Mouse (Mus musculus) heart, embryonic 14.5 days (tissue): Measurements from ENCODE around the gene Immp2l. TPM values are rescaled to one million over a fixed set of nuclear protein-coding genes. Genes with fewer than 3 reads are reported as not detected.
"Not testable (repeated sequence)": the region's sequence is repeated elsewhere in the genome, so short reads cannot be mapped to it uniquely, and the experiment has no call there.

ENCODE experiments used
- ATAC-seq: fragments of 200-750 bp; cut with Nextera tagmentation; 2 replicates; pipeline ENCODE4 v1.8.0; 2017; ENCODE audit warnings: low read depth, moderate TSS enrichment; ENCODE audit not compliant: insufficient number of reproducible peaks, insufficient read depth, low FRiP score
- H3K27ac ChIP-seq, 2 experiments: fragments of 200-500 bp in 1 of 2; fragments of 300-500 bp in 1 of 2; sonication (generic) in 1 of 2; replicated peaks in 1 of 2; 2 replicates each; pipeline ENCODE4 v1.5.1; 2012 to 2014; ENCODE audit warnings: low read depth in 2 of 2, low read length in 2 of 2, control low read depth in 1 of 2, mild to moderate bottlenecking in 1 of 2, mixed read lengths in 1 of 2; ENCODE audit not compliant: control insufficient read depth in 1 of 2, insufficient read depth in 1 of 2
- H3K27me3 ChIP-seq: fragments of 300-500 bp; sonication (generic); 2 replicates; pipeline ENCODE4 v1.6.1; 2014; ENCODE audit warnings: mild to moderate bottlenecking, low read length, control low read depth; ENCODE audit not compliant: control insufficient read depth, insufficient read depth
- H3K36me3 ChIP-seq: fragments of 300-500 bp; sonication (generic); 2 replicates; pipeline ENCODE4 v1.6.1; 2014; ENCODE audit warnings: mild to moderate bottlenecking, control low read depth, low read length, mixed read lengths; ENCODE audit not compliant: control insufficient read depth, insufficient read depth
- H3K4me1 ChIP-seq, 2 experiments: fragments of 200-500 bp in 1 of 2; fragments of 300-500 bp in 1 of 2; sonication (generic) in 1 of 2; 2 replicates each; pipeline ENCODE4 v1.6.1; 2012 to 2014; ENCODE audit warnings: low read length in 2 of 2, control low read depth in 1 of 2, mixed read lengths in 1 of 2; ENCODE audit not compliant: control insufficient read depth in 2 of 2, insufficient read depth in 2 of 2
- H3K4me2 ChIP-seq: fragments of 300-500 bp; sonication (generic); 2 replicates; pipeline ENCODE4 v1.6.1; 2014; ENCODE audit warnings: mild to moderate bottlenecking, low read length
- H3K4me3 ChIP-seq, 2 experiments: fragments of 200-500 bp in 1 of 2; fragments of 300-500 bp in 1 of 2; sonication (generic) in 1 of 2; 2 replicates each; pipeline ENCODE4 v1.5.1; 2012 to 2014; ENCODE audit warnings: low read length in 2 of 2, mild to moderate bottlenecking in 2 of 2, control low read depth in 1 of 2, low read depth in 1 of 2, moderate library complexity in 1 of 2; ENCODE audit not compliant: control insufficient read depth in 1 of 2, insufficient read depth in 1 of 2
- H3K9ac ChIP-seq: fragments of 300-500 bp; sonication (generic); 2 replicates; pipeline ENCODE4 v1.6.1; 2014; ENCODE audit warnings: mild to moderate bottlenecking, low read length
- H3K9me3 ChIP-seq: fragments of 300-500 bp; sonication (generic); 2 replicates; pipeline ENCODE4 v1.6.1; 2016; ENCODE audit warnings: low read length, control low read depth; ENCODE audit not compliant: control insufficient read depth
- WGBS: fragments of 180-500 bp; shearing (Covaris S2); extraction: QIAGEN DNeasy Blood & Tissue Kit; methylation state at CpG from one replicate; pipeline ENCODE4 v1.1.7; 2014; 5-methylcytosine and 5-hydroxymethylcytosine counted together
- polyA plus RNA-seq: library from polyadenylated mRNA; unstranded; fragments of >200 nt; fragmentation: Nextera tagmentation; extraction: Ambion mirVana; gene quantifications from 2 replicates; pipeline ENCODE4 v1.2.1, GENCODE M21; 2014

Gene Immp2l
- polyA plus RNA-seq, 1 experiment from 2014 or later, result 11.4 TPM

GRCm38 (mm10) chr12:40988311-40989065 is 35.4 kb upstream of the Immp2l start:
- WGBS, result 82% methylated on average over 9 of the region's 9 CpGs
- ATAC-seq, result no peak
- no peaks in the 10 kb centered on the region for H3K4me1 ChIP-seq

GRCm38 (mm10) chr12:40991647-40992046 is 32.2 kb upstream of the Immp2l start:
- Histone ChIP-seq H3K9ac (no peak overlapping the region), H3K4me3 (no peak overlapping the region), H3K27ac (no peak overlapping the region), H3K4me1 (no peaks in the 10 kb centered on the region), H3K27me3 (no peaks in the 10 kb centered on the region), H3K36me3 (no peaks in the 10 kb centered on the region), H3K4me2 (no peak overlapping the region), H3K9me3 (no peaks in the 10 kb centered on the region)
- ATAC-seq, result no peak
- 85% methylated on average over 4 of the region's 4 CpGs for WGBS

More at GRCm38 (mm10) chr12:40988311-40989065, 35.4 kb upstream of the Immp2l start:
- Histone ChIP-seq H3K9ac (no peak overlapping the region), H3K36me3 (no peaks in the 10 kb centered on the region), H3K4me3 (no peak overlapping the region), H3K9me3 (no peaks in the 10 kb centered on the region), H3K27ac (no peak overlapping the region), H3K27me3 (no peaks in the 10 kb centered on the region), H3K4me2 (no peak overlapping the region)

- not testable (repeated sequence) for H3K27me3 ChIP-seq, H3K4me1 ChIP-seq, H3K27ac ChIP-seq, ATAC-seq, H3K36me3 ChIP-seq, H3K4me2 ChIP-seq, H3K4me3 ChIP-seq, H3K9ac ChIP-seq, H3K9me3 ChIP-seq
- 57% methylated on average over 1 of the region's 1 CpGs for WGBS
Measured at GRCm38 (mm10) chr12:40992237-40992636, 31.7 kb upstream of the Immp2l start.

GRCm38 (mm10) chr12:40994846-40995245 is 29.0 kb upstream of the Immp2l start:
- no peaks in the 10 kb centered on the region for H3K9me3 ChIP-seq
- no peak for ATAC-seq
- no peak overlapping the region for H3K27ac ChIP-seq
- no peak overlapping the region for H3K4me2 ChIP-seq
- H3K4me3 ChIP-seq, result no peak overlapping the region
- no peaks in the 10 kb centered on the region for H3K27me3 ChIP-seq
- WGBS, result 89% methylated on average over 2 of the region's 2 CpGs
- H3K4me1 ChIP-seq, result no peaks in the 10 kb centered on the region
- H3K9ac ChIP-seq, result no peak overlapping the region
- H3K36me3 ChIP-seq, result no peaks in the 10 kb centered on the region

GRCm38 (mm10) chr12:40995618-40996370 is 28.1 kb upstream of the Immp2l start:
- Histone ChIP-seq H3K4me1 (no peaks in the 10 kb centered on the region), H3K27ac (no peak overlapping the region), H3K27me3 (no peaks in the 10 kb centered on the region), H3K9me3 (no peaks in the 10 kb centered on the region), H3K36me3 (no peaks in the 10 kb centered on the region), H3K4me3 (no peak overlapping the region), H3K4me2 (no peak overlapping the region), H3K9ac (no peak overlapping the region)
- ATAC-seq, result no peak
- WGBS, result 71% methylated on average over 9 of the region's 9 CpGs

GRCm38 (mm10) chr12:41022516-41022915 is 1.4 kb upstream of the Immp2l start:
- H3K27ac ChIP-seq, result no peak overlapping the region
- no peak overlapping the region for H3K4me3 ChIP-seq
- H3K9me3 ChIP-seq, result no peaks in the 10 kb centered on the region
- no peak overlapping the region for H3K4me2 ChIP-seq
- no peaks in the 10 kb centered on the region for H3K4me1 ChIP-seq
- no peaks in the 10 kb centered on the region for H3K27me3 ChIP-seq
- ATAC-seq, result no peak
- WGBS, result 73% methylated on average over 1 of the region's 1 CpGs
- H3K9ac ChIP-seq, result no peak overlapping the region
- no peaks in the 10 kb centered on the region for H3K36me3 ChIP-seq

GRCm38 (mm10) chr12:41024512-41024911 is 622 bp downstream of the Immp2l start:
- H3K36me3 ChIP-seq, result no peaks in the 10 kb centered on the region
- H3K27ac ChIP-seq, result 0 out of 4 replicates have a peak overlapping the region, but pooled peaks of 1 of the 2 experiments have one; percentile 3
- H3K27me3 ChIP-seq, result no peaks in the 10 kb centered on the region
- H3K9me3 ChIP-seq, result no peaks in the 10 kb centered on the region
- peak overlapping the region; percentile 74 for H3K9ac ChIP-seq
- no peak for ATAC-seq
- WGBS, result 6% methylated on average over 9 of the region's 9 CpGs
- peak overlapping the region; percentile 53 to 64 for H3K4me3 ChIP-seq
- H3K4me1 ChIP-seq, result no peaks in the 10 kb centered on the region
- H3K4me2 ChIP-seq, result peak overlapping the region; percentile 75
